Mouse (Mus musculus) thymus, postnatal 36 days (tissue): ENCODE results near the gene Kcnip3.

Experiments used
- DNase-seq, 2 experiments: peaks; one replicate each; pipeline ENCODE4 v3.0.0; 2022; ENCODE audit warnings: mixed read lengths in 2 of 2

Gene Kcnip3

DNA sequence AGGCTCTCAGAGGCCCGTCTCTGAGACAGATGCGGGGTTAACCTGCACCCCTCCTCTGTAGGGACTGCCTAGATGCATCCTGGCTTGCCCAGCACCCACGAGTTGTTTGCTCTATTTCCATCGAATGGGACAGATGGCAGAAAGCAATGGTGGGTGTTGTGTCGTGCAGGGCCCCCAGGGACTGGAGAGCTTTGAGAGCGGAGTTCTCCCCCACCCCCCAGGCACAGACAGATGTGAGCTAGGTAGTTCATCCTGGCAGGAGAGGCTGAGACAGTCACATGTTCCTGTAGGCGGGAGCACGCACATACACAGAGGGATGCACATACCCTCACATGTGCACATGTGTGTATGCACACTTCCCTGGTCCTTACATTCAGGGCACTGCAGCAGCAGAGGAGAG, 4.8 kb downstream of the Kcnip3 start:
- DNase-seq, result peak; percentile 14 to 36

DNA sequence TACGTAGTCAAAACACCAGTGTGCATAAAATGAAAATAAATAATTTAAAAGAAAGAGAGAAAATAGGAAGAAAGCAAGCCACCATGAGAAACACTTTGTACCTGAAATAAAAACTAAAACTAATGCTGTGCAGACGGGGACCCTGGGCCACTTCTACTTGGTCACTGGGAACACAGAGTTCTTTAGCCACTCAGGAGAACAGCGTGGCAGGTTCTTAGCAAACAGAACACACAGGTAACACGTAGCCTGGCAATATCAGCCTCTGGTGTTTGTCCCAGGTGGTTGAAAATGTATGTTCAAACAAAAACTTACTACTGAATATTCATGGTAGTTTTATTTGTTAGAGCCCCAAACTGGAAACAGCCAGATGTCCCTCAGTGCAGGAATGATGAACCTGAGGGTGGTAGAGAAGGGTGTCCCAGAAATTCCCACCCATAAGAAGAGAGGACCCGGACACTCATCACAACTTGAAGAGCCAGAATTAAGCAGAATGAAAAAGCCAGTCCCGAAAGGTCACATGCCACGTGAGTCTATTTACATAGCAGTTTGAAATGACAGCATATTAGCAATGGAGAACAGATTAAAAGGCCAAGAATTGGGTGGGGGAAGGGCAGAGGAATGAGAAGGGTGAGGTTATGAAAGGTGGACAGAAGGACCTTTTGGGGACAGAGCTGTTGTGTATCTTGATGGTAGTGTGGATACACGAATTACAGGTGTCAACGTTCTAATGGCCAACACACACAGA, 7.3 kb downstream of the Kcnip3 start:
- no peak for DNase-seq

- peak; percentile 36 for DNase-seq
Observed at GRCm38 (mm10) chr2:127513244-127513643, 8.7 kb downstream of the Kcnip3 start.

GRCm38 (mm10) chr2:127511426-127511825, 10.5 kb downstream of the Kcnip3 start:
- no peak for DNase-seq

GRCm38 (mm10) chr2:127507967-127508660, 13.8 kb downstream of the Kcnip3 start:
- DNase-seq, result no peak

DNA sequence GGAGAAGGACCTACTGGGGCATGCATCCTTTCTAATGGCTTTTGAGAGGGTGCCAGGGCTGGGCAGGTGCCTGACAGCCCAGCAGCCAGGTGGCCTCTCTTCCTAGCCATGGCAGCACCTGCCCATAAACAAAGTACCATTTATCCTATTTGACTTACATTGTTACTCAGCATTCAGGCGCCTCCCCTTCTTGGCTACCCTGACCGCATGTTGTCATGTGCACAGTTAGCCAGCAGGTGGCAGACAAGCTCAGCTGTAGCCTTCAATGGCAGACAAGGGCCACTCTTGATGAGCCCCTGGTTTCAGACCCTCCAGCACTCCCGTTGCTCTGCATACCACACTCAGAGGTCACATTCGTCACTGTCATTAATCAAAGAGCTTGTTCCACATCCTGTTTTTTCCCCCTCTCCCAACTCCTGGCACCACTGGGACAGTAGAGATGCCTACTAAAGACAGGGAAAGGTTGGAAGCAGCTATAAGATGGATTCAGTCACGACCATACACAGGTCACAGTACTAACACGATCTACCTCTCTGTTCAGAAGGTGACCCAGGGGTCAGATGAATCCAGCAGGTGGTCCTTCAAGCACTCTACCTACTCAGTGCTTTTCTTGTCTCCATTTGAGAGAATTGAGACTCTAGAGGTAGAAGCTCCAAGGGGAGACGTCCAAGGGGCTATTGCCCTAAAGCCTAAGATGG, 14.7 kb downstream of the Kcnip3 start:
- DNase-seq, result peak; percentile 75 to 78

- no peak for DNase-seq
Observed at GRCm38 (mm10) chr2:127506131-127506632, 15.7 kb downstream of the Kcnip3 start.

DNA sequence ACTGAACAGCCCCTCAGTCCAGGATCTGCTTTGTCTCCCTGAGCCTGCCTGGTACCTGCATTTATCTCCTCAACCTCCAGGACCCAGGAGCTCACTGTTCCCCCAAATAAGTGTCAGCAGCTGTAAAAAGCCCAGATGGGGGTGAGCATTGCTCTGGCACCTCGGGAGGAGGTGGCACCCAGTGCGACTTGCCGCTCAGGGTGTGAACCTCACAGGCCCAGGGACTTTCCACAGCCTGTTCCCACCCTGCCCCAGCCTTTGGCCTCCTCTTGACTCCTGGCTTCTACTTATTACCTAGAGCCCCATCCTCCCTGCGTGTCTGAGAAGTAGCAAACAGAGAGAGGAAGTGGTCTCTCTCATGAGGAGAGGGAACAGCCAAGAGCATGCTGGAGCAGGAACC, 16.7 kb downstream of the Kcnip3 start:
- no peak for DNase-seq

- DNase-seq, result no peak
Observed at GRCm38 (mm10) chr2:127503751-127504549, 17.9 kb downstream of the Kcnip3 start.

GRCm38 (mm10) chr2:127501061-127501460, 20.8 kb downstream of the Kcnip3 start:
- DNase-seq, result peak; percentile 44

DNA sequence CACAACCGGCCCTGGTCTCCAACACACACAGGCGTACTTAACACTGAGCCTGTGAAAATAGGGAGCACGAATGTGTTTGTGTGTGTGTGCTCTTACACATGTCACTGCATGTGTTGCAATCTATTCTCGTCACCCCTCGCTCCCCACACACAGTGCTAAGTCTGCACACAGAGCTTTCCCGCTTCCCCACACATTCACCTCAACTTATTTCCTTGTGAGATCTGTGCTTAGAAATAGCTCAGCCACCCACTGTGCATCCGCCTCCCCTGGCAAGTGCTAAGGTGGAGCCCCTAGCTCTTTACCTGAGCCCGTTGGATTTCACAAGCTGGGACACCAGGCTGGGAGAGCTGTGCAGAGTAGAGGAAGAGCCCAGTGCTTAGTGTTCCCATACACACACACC, 23.1 kb downstream of the Kcnip3 start:
- no peak for DNase-seq

DNA sequence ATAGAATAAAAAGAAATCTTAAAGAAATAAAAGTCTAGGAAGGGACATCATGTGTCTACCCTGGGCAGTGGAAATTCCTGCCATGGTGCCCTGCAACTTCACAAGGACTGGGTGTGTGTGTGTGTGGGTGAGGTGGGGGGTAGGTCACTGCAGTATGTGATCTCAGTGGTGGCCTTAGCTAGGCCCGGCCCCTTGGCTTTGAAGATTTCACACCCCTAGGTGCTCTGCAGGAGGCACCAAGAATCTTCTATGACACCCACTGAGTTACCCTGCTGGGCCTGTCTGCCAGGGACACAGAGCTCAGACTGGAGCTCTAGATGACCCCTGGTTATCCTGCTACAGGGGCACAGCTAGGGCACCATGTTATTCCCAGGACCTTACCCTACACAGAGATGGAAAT, 25.6 kb downstream of the Kcnip3 start:
- DNase-seq, result no peak

DNA sequence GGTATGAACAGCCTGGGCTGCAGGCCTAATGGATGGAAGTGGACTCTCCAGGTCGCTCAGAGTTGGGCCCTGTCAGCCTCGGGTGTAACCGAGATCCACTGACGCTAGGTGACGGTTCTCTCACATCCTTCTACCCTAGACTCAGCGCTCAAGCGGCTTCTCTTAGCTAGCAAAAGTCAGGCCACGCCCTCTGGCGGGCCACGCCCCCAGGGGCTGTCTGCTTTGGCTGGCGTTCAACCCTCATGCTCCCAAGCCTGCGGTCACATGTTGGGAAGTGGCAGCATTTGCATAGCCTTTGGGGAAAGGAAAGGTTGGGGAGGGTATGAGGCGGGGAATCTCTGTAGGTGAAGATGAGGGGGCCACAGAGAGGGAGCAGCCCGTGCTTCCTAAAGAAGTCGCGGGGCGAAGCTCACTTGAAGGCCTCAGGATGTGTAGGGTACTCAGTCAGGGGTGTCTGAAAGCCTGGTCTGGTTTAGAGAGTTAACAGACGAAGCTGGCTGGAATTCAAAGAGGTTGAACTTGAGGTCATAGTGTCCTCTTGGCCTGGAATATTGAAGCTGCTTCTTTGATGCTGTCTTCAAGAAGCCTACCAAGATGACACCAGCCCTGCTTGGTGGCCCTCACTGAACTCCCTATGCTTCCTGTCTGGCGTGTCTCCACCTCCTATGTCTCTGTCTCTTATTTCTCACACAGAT, 37.3 kb downstream of the Kcnip3 start:
- peak; percentile 40 to 58 for DNase-seq

- no peak for DNase-seq
Observed at GRCm38 (mm10) chr2:127483001-127483400, 38.9 kb downstream of the Kcnip3 start.

DNA sequence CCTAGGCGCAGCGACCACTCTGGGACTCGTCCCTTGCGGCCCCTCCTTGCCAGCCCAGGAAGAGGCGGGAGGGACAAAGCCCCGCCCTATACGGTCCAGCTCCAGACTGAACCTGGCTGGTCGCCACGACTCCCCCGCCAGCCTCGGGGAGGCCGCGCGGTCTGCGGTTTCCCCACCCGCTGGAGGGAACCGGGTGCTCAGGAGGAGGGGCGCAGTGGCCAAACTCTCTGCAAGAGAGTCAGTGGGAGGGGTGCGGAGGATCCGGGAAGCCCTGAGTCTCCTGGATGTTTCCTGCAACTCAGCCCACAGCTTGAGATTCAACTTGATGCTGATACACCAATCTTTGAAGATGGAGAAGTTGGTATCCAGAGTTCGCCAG, 39.4 kb downstream of the Kcnip3 start:
- DNase-seq, result no peak

GRCm38 (mm10) chr2:127481841-127482532, 39.9 kb downstream of the Kcnip3 start:
- DNase-seq, result no peak

DNA sequence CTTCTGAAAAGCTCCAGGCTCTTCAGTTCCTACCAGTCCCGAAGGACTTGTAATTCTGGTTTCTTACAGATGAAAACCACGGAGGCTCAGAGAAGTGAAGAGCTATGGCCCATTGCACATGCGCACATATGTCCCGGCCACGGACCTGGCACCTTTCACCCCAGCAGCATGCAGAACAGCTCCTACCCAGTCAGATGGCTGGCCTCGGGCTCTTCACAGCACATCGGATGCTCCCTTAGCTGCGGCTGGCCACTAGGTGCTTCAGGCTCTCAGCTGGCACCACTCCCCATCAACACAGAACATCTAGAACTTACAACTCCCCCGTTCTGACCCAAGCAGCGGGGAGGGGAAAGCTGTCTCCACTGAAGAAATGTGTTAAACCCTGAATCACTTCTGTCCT, 42.1 kb downstream of the Kcnip3 start:
- no peak for DNase-seq

GRCm38 (mm10) chr2:127479210-127479609, 42.7 kb downstream of the Kcnip3 start:
- DNase-seq, result no peak

- DNase-seq, result no peak
Observed at GRCm38 (mm10) chr2:127472279-127472678, 49.6 kb downstream of the Kcnip3 start.

DNA sequence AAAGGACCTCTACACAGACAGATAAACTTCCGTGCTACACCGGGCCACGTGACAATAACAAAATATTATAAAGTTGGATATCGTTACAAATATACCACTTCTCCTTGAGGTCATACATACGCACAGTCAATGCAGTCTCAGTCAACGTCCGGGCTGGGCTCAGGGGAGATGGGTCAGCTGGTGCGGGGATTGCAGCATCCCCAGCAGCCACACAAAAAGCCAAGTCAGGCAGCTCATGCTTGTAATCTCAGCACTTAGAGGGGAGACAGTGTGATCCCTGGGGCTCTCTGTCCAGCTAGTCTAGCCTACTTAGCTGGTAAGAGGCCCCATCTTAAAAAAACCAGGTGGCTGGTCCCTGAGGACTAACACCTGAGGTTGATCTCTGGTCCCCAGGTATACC, 50.6 kb downstream of the Kcnip3 start:
- DNase-seq, result no peak

- no peak for DNase-seq
Observed at GRCm38 (mm10) chr2:127470661-127471060, 51.2 kb downstream of the Kcnip3 start.

GRCm38 (mm10) chr2:127470183-127470582, 51.7 kb downstream of the Kcnip3 start:
- no peak for DNase-seq
